Mouse (Mus musculus): ENCODE measurements around the gene Uqcr11. TPM values are rescaled to one million over a fixed set of nuclear protein-coding genes. Genes with fewer than 3 reads are reported as not detected.

Uqcr11 gene
- polyA plus RNA-seq, 2 experiments, result 707 to 718 TPM

DNA sequence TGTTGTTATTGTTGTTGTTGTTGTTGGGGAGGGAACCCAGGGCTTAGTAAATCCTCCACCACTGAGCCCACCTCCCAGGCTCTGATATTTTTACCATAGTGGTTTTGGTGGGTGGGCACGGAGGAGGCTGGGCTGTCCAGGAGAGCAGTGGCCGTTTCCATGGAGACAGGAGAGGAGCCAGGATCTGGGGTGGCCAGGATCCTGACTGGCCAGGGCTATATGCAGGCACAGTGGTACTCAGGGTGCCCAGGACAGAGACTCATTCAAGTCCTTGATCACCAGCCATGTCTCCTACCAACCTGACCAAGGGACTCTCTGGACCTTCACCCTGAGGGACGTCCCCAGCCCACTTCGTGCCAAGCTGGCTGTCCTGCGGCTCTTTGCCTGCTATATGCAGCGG lies 42.9 kb downstream of the Uqcr11 start:
- Histone ChIP-seq H3K36me3 (ENCODE audit: control insufficient read depth, insufficient read depth, low read length) (no peaks in the 10 kb centered on the region), H3K4me2 (replicated peaks; ENCODE audit: low read depth, low read length, severe bottlenecking) (no peak overlapping the region), H3K27ac (replicated peaks; ENCODE audit: low read depth, low read length) (no peak overlapping the region), H3K4me3 (replicated peaks; ENCODE audit: low read length) (no peak overlapping the region), H3K4me1 (ENCODE audit: control insufficient read depth, insufficient read depth, low read length) (no peaks in the 10 kb centered on the region), H3K9ac (ENCODE audit: low read depth, low read length, severe bottlenecking) (no peak overlapping the region), H3K27me3 (ENCODE audit: control insufficient read depth, insufficient read depth, low read length) (0 out of 2 replicates have a peak, but pooled peaks cover under 1% of the 10 kb centered on the region), H3K9me3 (ENCODE audit: control insufficient read depth, low read length) (no peaks in the 10 kb centered on the region)
- no peak for DNase-seq (ENCODE audit: low spot score)
- 42% methylated on average over 6 of the region's 6 CpGs for WGBS
- no peak for TF ChIP-seq POLR2A (IDR thresholded peaks at IDR 0.05; ENCODE audit: borderline replicate concordance, extremely low read depth, insufficient read depth, insufficient read length)
- no peak for ATAC-seq (ENCODE audit: low FRiP score, low read depth)

DNA sequence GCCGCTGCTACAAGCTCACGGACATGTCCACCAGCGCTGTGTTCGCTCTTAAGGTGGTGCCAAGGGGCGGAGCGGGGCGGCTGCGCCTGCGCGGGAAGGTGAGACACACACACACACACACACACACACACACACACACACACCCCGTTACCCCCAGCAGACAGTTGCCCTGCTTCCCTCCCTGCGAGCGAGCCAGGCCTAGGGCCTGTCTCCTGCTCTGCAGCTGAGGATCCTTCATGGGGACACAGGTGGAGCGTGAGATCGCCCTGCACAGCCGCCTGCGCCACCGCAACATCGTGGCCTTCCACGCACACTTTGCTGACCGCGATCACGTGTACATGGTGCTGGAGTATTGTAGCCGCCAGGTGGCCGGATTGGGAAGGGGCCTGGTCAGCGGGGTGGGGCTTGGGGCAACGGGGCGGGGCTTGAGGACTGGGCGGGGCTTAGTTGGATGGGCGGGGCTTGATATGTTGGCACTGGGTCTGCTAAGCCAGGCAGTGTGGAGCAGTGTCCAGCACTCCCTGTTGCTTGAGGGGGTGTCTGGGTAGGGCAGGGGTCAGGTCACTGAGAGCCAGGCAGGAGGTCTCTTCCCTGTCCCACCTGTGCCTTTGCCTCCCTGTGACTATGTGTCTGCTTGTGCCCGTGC lies 48.5 kb downstream of the Uqcr11 start:
- WGBS, result 9% methylated on average over 27 of the region's 31 CpGs
- DNase-seq (ENCODE audit: low spot score), result no peak

GRCm38 (mm10) chr10:80357336-80357735 lies 49.3 kb downstream of the Uqcr11 start:
- Histone ChIP-seq H3K4me2 (replicated peaks; ENCODE audit: low read depth, low read length, severe bottlenecking) (no peak overlapping the region), H3K9ac (ENCODE audit: low read depth, low read length, severe bottlenecking) (no peak overlapping the region), H3K4me3 (replicated peaks; ENCODE audit: low read length) (peak overlapping the region; percentile 43), H3K36me3 (ENCODE audit: control insufficient read depth, insufficient read depth, low read length) (no peaks in the 10 kb centered on the region), H3K27ac (replicated peaks; ENCODE audit: low read depth, low read length) (no peak overlapping the region), H3K9me3 (ENCODE audit: control insufficient read depth, low read length) (no peaks in the 10 kb centered on the region), H3K27me3 (ENCODE audit: control insufficient read depth, insufficient read depth, low read length) (peaks cover 53% of the 10 kb centered on the region), H3K4me1 (ENCODE audit: control insufficient read depth, insufficient read depth, low read length) (peaks cover 15% of the 10 kb centered on the region)
- WGBS, result 33% methylated on average over 7 of the region's 7 CpGs
- TF ChIP-seq POLR2A (IDR thresholded peaks at IDR 0.05; ENCODE audit: borderline replicate concordance, extremely low read depth, insufficient read depth, insufficient read length), result no peak
- no peak for DNase-seq (ENCODE audit: low spot score)
- no peak for ATAC-seq (ENCODE audit: low FRiP score, low read depth)

More for the DNA sequence above, 48.5 kb downstream of the Uqcr11 start:
- Histone ChIP-seq H3K4me3 (replicated peaks; ENCODE audit: low read length) (peak overlapping the region; percentile 43), H3K36me3 (ENCODE audit: control insufficient read depth, insufficient read depth, low read length) (no peaks in the 10 kb centered on the region), H3K27me3 (ENCODE audit: control insufficient read depth, insufficient read depth, low read length) (peaks cover 45% of the 10 kb centered on the region), H3K9me3 (ENCODE audit: control insufficient read depth, low read length) (no peaks in the 10 kb centered on the region), H3K9ac (ENCODE audit: low read depth, low read length, severe bottlenecking) (peak overlapping the region; percentile 25; the same call in 1 of the 2 replicates), H3K4me2 (replicated peaks; ENCODE audit: low read depth, low read length, severe bottlenecking) (peak overlapping the region; percentile 39), H3K27ac (replicated peaks; ENCODE audit: low read depth, low read length) (no peak overlapping the region), H3K4me1 (ENCODE audit: control insufficient read depth, insufficient read depth, low read length) (peaks cover 15% of the 10 kb centered on the region)
- TF ChIP-seq POLR2A (IDR thresholded peaks at IDR 0.05; ENCODE audit: borderline replicate concordance, extremely low read depth, insufficient read depth, insufficient read length), result no peak
- ATAC-seq (ENCODE audit: low FRiP score, low read depth), result 0 out of 2 replicates have a peak, but pooled peaks have one; percentile 24

GRCm38 (mm10) chr10:80356737-80357136 lies 49.9 kb downstream of the Uqcr11 start:
- WGBS, result 2% methylated on average over 32 of the region's 34 CpGs
- H3K4me1 ChIP-seq (ENCODE audit: control insufficient read depth, insufficient read depth, low read length), result peaks cover 15% of the 10 kb centered on the region
- no peak for DNase-seq (ENCODE audit: low spot score)
- no peak for ATAC-seq (ENCODE audit: low FRiP score, low read depth)
- peak overlapping the region; percentile 63 for H3K4me2 ChIP-seq (replicated peaks; ENCODE audit: low read depth, low read length, severe bottlenecking)
- no peak for TF ChIP-seq POLR2A (IDR thresholded peaks at IDR 0.05; ENCODE audit: borderline replicate concordance, extremely low read depth, insufficient read depth, insufficient read length)
- H3K9me3 ChIP-seq (ENCODE audit: control insufficient read depth, low read length), result no peaks in the 10 kb centered on the region
- no peak overlapping the region for H3K27ac ChIP-seq (replicated peaks; ENCODE audit: low read depth, low read length)
- peak overlapping the region; percentile 43 for H3K4me3 ChIP-seq (replicated peaks; ENCODE audit: low read length)
- peaks cover 58% of the 10 kb centered on the region for H3K27me3 ChIP-seq (ENCODE audit: control insufficient read depth, insufficient read depth, low read length)
- H3K9ac ChIP-seq (ENCODE audit: low read depth, low read length, severe bottlenecking), result peak overlapping the region; percentile 28; the same call in 1 of the 2 replicates
- H3K36me3 ChIP-seq (ENCODE audit: control insufficient read depth, insufficient read depth, low read length), result no peaks in the 10 kb centered on the region

- Histone ChIP-seq H3K36me3 (ENCODE audit: control insufficient read depth, insufficient read depth, low read length) (no peaks in the 10 kb centered on the region), H3K9me3 (ENCODE audit: control insufficient read depth, low read length) (no peaks in the 10 kb centered on the region), H3K4me2 (replicated peaks; ENCODE audit: low read depth, low read length, severe bottlenecking) (peak within 1 kb of the TSS; percentile 63), H3K27me3 (ENCODE audit: control insufficient read depth, insufficient read depth, low read length) (peaks cover 64% of the 10 kb centered on the region), H3K9ac (ENCODE audit: low read depth, low read length, severe bottlenecking) (peak within 1 kb of the TSS; percentile 28; the same call in 1 of the 2 replicates), H3K27ac (replicated peaks; ENCODE audit: low read depth, low read length) (no peak within 1 kb of the TSS), H3K4me1 (ENCODE audit: control insufficient read depth, insufficient read depth, low read length) (peaks cover 15% of the 10 kb centered on the region), H3K4me3 (replicated peaks; ENCODE audit: low read length) (peak within 1 kb of the TSS; percentile 43)
- WGBS, result 3% methylated on average over 20 of the region's 53 CpGs
- TF ChIP-seq POLR2A (IDR thresholded peaks at IDR 0.05; ENCODE audit: borderline replicate concordance, extremely low read depth, insufficient read depth, insufficient read length), result no peak
- DNase-seq (ENCODE audit: low spot score), result no peak
- no peak for ATAC-seq (ENCODE audit: low FRiP score, low read depth)
Measured at GRCm38 (mm10) chr10:80356001-80356682, 50.5 kb downstream of the Uqcr11 start, which contains the start of gene Plk5. TSS of gene Plk5 (plus strand) at chr10:80356459.
